Mouse (Mus musculus) megakaryocyte, embryonic 14.5 days (primary cell): ENCODE results near the gene Crtc1. TPM values are rescaled to one million over a fixed set of nuclear protein-coding genes. Genes with fewer than 3 reads are reported as not detected.

Source experiments
- H3K27me3 ChIP-seq: replicated peaks from 2 replicates; pipeline ENCODE3; 2012; ENCODE audit warnings: inconsistent platforms
- H3K36me3 ChIP-seq: replicated peaks from 2 replicates; pipeline ENCODE3; 2012; ENCODE audit warnings: low read length, inconsistent platforms, mixed read lengths
- H3K4me1 ChIP-seq: 2 replicates; pipeline ENCODE4 v1.6.1; 2012; ENCODE audit warnings: inconsistent platforms
- H3K4me3 ChIP-seq: replicated peaks from 2 replicates; pipeline ENCODE3; 2012; ENCODE audit warnings: moderate library complexity, mild to moderate bottlenecking, inconsistent platforms
- H3K9me3 ChIP-seq: 2 replicates; pipeline ENCODE4 v1.6.1; 2012; ENCODE audit warnings: inconsistent platforms
- FLI1 ChIP-seq: IDR thresholded peaks from 2 replicates; pipeline ENCODE4 v1.6.1; 2012; ENCODE audit warnings: low read length, inconsistent platforms, mixed read lengths
- GATA1 ChIP-seq: IDR thresholded peaks from 3 replicates; pipeline ENCODE4 v1.6.1; 2012; ENCODE audit warnings: mixed read lengths, low read length, inconsistent platforms, borderline replicate concordance
- polyA plus RNA-seq: library from polyadenylated mRNA; stranded (reverse); fragments of >175 nt; gene quantifications from 2 replicates; pipeline ENCODE4 v1.2.3, GENCODE M21; 2012; ENCODE audit warnings: low replicate concordance; ENCODE audit not compliant: insufficient read depth

The Crtc1 gene
- polyA plus RNA-seq, 1 experiment = 17.9 TPM

GRCm38 (mm10) chr8:70396184-70396583 is 43.2 kb downstream of the Crtc1 start:
- H3K36me3 ChIP-seq = peaks cover 86% of the 10 kb centered on the region
- no peaks in the 10 kb centered on the region for H3K9me3 ChIP-seq
- no peaks in the 10 kb centered on the region for H3K27me3 ChIP-seq
- H3K4me3 ChIP-seq = no peak overlapping the region
- peaks cover 39% of the 10 kb centered on the region for H3K4me1 ChIP-seq
- no peak for TF ChIP-seq GATA1

- peaks cover 87% of the 10 kb centered on the region for H3K36me3 ChIP-seq
Measured at GRCm38 (mm10) chr8:70395649-70396048, 43.7 kb downstream of the Crtc1 start.

GRCm38 (mm10) chr8:70394269-70394998 is 44.9 kb downstream of the Crtc1 start:
- Histone ChIP-seq H3K9me3 (no peaks in the 10 kb centered on the region), H3K36me3 (peaks cover 86% of the 10 kb centered on the region), H3K4me1 (peaks cover 42% of the 10 kb centered on the region), H3K4me3 (no peak overlapping the region), H3K27me3 (no peaks in the 10 kb centered on the region)
- no peak for TF ChIP-seq GATA1
- TF ChIP-seq FLI1 = no peak

More at GRCm38 (mm10) chr8:70395649-70396048, 43.7 kb downstream of the Crtc1 start:
- Histone ChIP-seq H3K4me3 (no peak overlapping the region), H3K27me3 (no peaks in the 10 kb centered on the region), H3K4me1 (peaks cover 39% of the 10 kb centered on the region), H3K9me3 (no peaks in the 10 kb centered on the region)
- TF ChIP-seq FLI1 (no peak), GATA1 (no peak)

- Histone ChIP-seq H3K4me3 (no peak overlapping the region), H3K36me3 (peaks cover 90% of the 10 kb centered on the region), H3K9me3 (no peaks in the 10 kb centered on the region), H3K4me1 (peaks cover 36% of the 10 kb centered on the region), H3K27me3 (no peaks in the 10 kb centered on the region)
- TF ChIP-seq FLI1 (no peak), GATA1 (no peak)
Measured at GRCm38 (mm10) chr8:70393087-70393486, 46.3 kb downstream of the Crtc1 start.

GRCm38 (mm10) chr8:70389678-70390077 is 49.7 kb downstream of the Crtc1 start:
- no peaks in the 10 kb centered on the region for H3K27me3 ChIP-seq
- H3K9me3 ChIP-seq = no peaks in the 10 kb centered on the region
- peaks cover 95% of the 10 kb centered on the region for H3K36me3 ChIP-seq
- H3K4me3 ChIP-seq = no peak overlapping the region
- TF ChIP-seq FLI1 = no peak
- TF ChIP-seq GATA1 = no peak
- peaks cover 14% of the 10 kb centered on the region for H3K4me1 ChIP-seq

- no peak overlapping the region for H3K4me3 ChIP-seq
- H3K9me3 ChIP-seq = no peaks in the 10 kb centered on the region
- TF ChIP-seq FLI1 (no peak), GATA1 (no peak)
- peaks cover 40% of the 10 kb centered on the region for H3K4me1 ChIP-seq
- peaks cover 66% of the 10 kb centered on the region for H3K36me3 ChIP-seq
- H3K27me3 ChIP-seq = peaks cover 24% of the 10 kb centered on the region
Measured at GRCm38 (mm10) chr8:70383287-70383686, 56.1 kb downstream of the Crtc1 start.

- Histone ChIP-seq H3K9me3 (no peaks in the 10 kb centered on the region), H3K36me3 (peaks cover 33% of the 10 kb centered on the region), H3K4me3 (no peak overlapping the region), H3K4me1 (peaks cover 56% of the 10 kb centered on the region), H3K27me3 (peaks cover 56% of the 10 kb centered on the region)
- no peak for TF ChIP-seq FLI1
- no peak for TF ChIP-seq GATA1
Measured at GRCm38 (mm10) chr8:70380069-70380468, 59.3 kb downstream of the Crtc1 start.

- no peaks in the 10 kb centered on the region for H3K9me3 ChIP-seq
- peaks cover 86% of the 10 kb centered on the region for H3K27me3 ChIP-seq
- peaks cover 62% of the 10 kb centered on the region for H3K4me1 ChIP-seq
- peak overlapping the region; percentile 93 for H3K4me3 ChIP-seq
- H3K36me3 ChIP-seq = peaks cover 15% of the 10 kb centered on the region
- no peak for TF ChIP-seq GATA1
- no peak for TF ChIP-seq FLI1
Measured at GRCm38 (mm10) chr8:70377049-70377448, 62.3 kb downstream of the Crtc1 start.

GRCm38 (mm10) chr8:70376275-70376741 is 63.1 kb downstream of the Crtc1 start:
- no peak for TF ChIP-seq FLI1
- no peak for TF ChIP-seq GATA1
- Histone ChIP-seq H3K27me3 (peaks cover 93% of the 10 kb centered on the region), H3K36me3 (peaks cover 12% of the 10 kb centered on the region), H3K4me3 (peak overlapping the region; percentile 93), H3K9me3 (no peaks in the 10 kb centered on the region), H3K4me1 (peaks cover 66% of the 10 kb centered on the region)

GRCm38 (mm10) chr8:70375212-70375859 is 64.0 kb downstream of the Crtc1 start:
- peaks cover 96% of the 10 kb centered on the region for H3K27me3 ChIP-seq
- H3K9me3 ChIP-seq = no peaks in the 10 kb centered on the region
- peaks cover 66% of the 10 kb centered on the region for H3K4me1 ChIP-seq
- TF ChIP-seq FLI1 = no peak
- no peak for TF ChIP-seq GATA1
- H3K36me3 ChIP-seq = peaks cover 9% of the 10 kb centered on the region
- H3K4me3 ChIP-seq = peak overlapping the region; percentile 93
